Mouse (Mus musculus): ENCODE measurements around the gene Cntrl.
A peak's percentile ranks its signal among the peaks of the same experiment; 100 is the strongest.

The Cntrl gene

GRCm38 (mm10) chr2:35171341-35171861 lies 62.1 kb downstream of the Cntrl start:
- ATAC-seq (ENCODE audit: insufficient number of reproducible peaks, low FRiP score, low TSS enrichment) = no peak

- ATAC-seq (ENCODE audit: insufficient number of reproducible peaks, low FRiP score, low TSS enrichment) = no peak
Measured at GRCm38 (mm10) chr2:35172246-35172645, 63.0 kb downstream of the Cntrl start.

GRCm38 (mm10) chr2:35173666-35174065 lies 64.4 kb downstream of the Cntrl start:
- no peak for ATAC-seq (ENCODE audit: insufficient number of reproducible peaks, low FRiP score, low TSS enrichment)

- no peak for ATAC-seq (ENCODE audit: insufficient number of reproducible peaks, low FRiP score, low TSS enrichment)
Measured at GRCm38 (mm10) chr2:35174100-35174499, 64.8 kb downstream of the Cntrl start.

GRCm38 (mm10) chr2:35175281-35176065 lies 66.2 kb downstream of the Cntrl start:
- ATAC-seq (ENCODE audit: insufficient number of reproducible peaks, low FRiP score, low TSS enrichment) = no peak

- no peak for ATAC-seq (ENCODE audit: insufficient number of reproducible peaks, low FRiP score, low TSS enrichment)
Measured at GRCm38 (mm10) chr2:35178153-35178552, 68.9 kb downstream of the Cntrl start.

- ATAC-seq (ENCODE audit: insufficient number of reproducible peaks, low FRiP score, low TSS enrichment) = no peak
Measured at GRCm38 (mm10) chr2:35183115-35183673, 73.9 kb downstream of the Cntrl start.

- no peak for ATAC-seq (ENCODE audit: insufficient number of reproducible peaks, low FRiP score, low TSS enrichment)
Measured at GRCm38 (mm10) chr2:35188929-35189328, 79.6 kb downstream of the Cntrl start.

- no peak for ATAC-seq (ENCODE audit: insufficient number of reproducible peaks, low FRiP score, low TSS enrichment)
Measured at GRCm38 (mm10) chr2:35193976-35194375, 84.7 kb downstream of the Cntrl start.

GRCm38 (mm10) chr2:35195626-35196544 lies 86.6 kb downstream of the Cntrl start:
- no peak for ATAC-seq (ENCODE audit: insufficient number of reproducible peaks, low FRiP score, low TSS enrichment)

GRCm38 (mm10) chr2:35199541-35199940 lies 90.2 kb downstream of the Cntrl start:
- no peak for ATAC-seq (ENCODE audit: insufficient number of reproducible peaks, low FRiP score, low TSS enrichment)

GRCm38 (mm10) chr2:35199971-35200897 lies 90.9 kb downstream of the Cntrl start:
- peak; percentile 86 for ATAC-seq (ENCODE audit: insufficient number of reproducible peaks, low FRiP score, low TSS enrichment)

- ATAC-seq (ENCODE audit: insufficient number of reproducible peaks, low FRiP score, low TSS enrichment) = peak; percentile 94
Measured at GRCm38 (mm10) chr2:35200898-35201668, 91.8 kb downstream of the Cntrl start, which contains the start of gene Rab14. Gene Rab14 (minus strand): TSS chr2:35201120.

GRCm38 (mm10) chr2:35203729-35204128 lies 94.4 kb downstream of the Cntrl start:
- no peak for ATAC-seq (ENCODE audit: insufficient number of reproducible peaks, low FRiP score, low TSS enrichment)

- no peak for ATAC-seq (ENCODE audit: insufficient number of reproducible peaks, low FRiP score, low TSS enrichment)
Measured at GRCm38 (mm10) chr2:35206761-35207160, 97.5 kb downstream of the Cntrl start.

- no peak for ATAC-seq (ENCODE audit: insufficient number of reproducible peaks, low FRiP score, low TSS enrichment)
Measured at GRCm38 (mm10) chr2:35208054-35208453, 98.8 kb downstream of the Cntrl start.

- ATAC-seq (ENCODE audit: insufficient number of reproducible peaks, low FRiP score, low TSS enrichment) = no peak
Measured at GRCm38 (mm10) chr2:35208931-35209665, 99.8 kb downstream of the Cntrl start.

GRCm38 (mm10) chr2:35211681-35212080 lies 102.4 kb downstream of the Cntrl start:
- ATAC-seq (ENCODE audit: insufficient number of reproducible peaks, low FRiP score, low TSS enrichment) = no peak
